Mouse (Mus musculus) hindbrain, postnatal 0 days (tissue): Measurements from ENCODE around the gene Aicda. TPM values are rescaled to one million over a fixed set of nuclear protein-coding genes. Genes with fewer than 3 reads are reported as not detected.
"Not testable (repeated sequence)": the region's sequence is repeated elsewhere in the genome, so short reads cannot be mapped to it uniquely, and the experiment has no call there.

ENCODE experiments used
- ATAC-seq: fragments of 200-750 bp; cut with Nextera tagmentation; 2 replicates; pipeline ENCODE4 v1.8.0; 2017; ENCODE audit warnings: mild to moderate bottlenecking, moderate TSS enrichment, moderate library complexity
- DNase-seq: peaks from one replicate; pipeline ENCODE4 v3.0.0-alpha.2; 2015; ENCODE audit warnings: low spot score
- H3K27ac ChIP-seq: fragments of 300-500 bp; sonication (generic); 2 replicates; pipeline ENCODE4 v1.5.1; 2014; ENCODE audit warnings: mild to moderate bottlenecking
- H3K27me3 ChIP-seq: fragments of 300-500 bp; sonication (generic); 2 replicates; pipeline ENCODE4 v1.6.1; 2014; ENCODE audit warnings: low read length, mixed read lengths; ENCODE audit not compliant: insufficient read depth
- H3K36me3 ChIP-seq: fragments of 300-500 bp; sonication (generic); 2 replicates; pipeline ENCODE4 v1.6.1; 2014; ENCODE audit warnings: low read length, mixed read lengths; ENCODE audit not compliant: insufficient read depth
- H3K4me1 ChIP-seq: fragments of 300-500 bp; sonication (generic); 2 replicates; pipeline ENCODE4 v1.6.1; 2014; ENCODE audit warnings: antibody characterized with exemption, low read length, mixed read lengths; ENCODE audit not compliant: insufficient read depth
- H3K4me2 ChIP-seq: fragments of 300-500 bp; sonication (generic); 2 replicates; pipeline ENCODE4 v1.6.1; 2014; ENCODE audit warnings: low read depth, mild to moderate bottlenecking, low read length, moderate library complexity, mixed read lengths
- H3K4me3 ChIP-seq: fragments of 300-500 bp; sonication (generic); 2 replicates; pipeline ENCODE4 v1.5.1; 2014; ENCODE audit warnings: low read length
- H3K9ac ChIP-seq: fragments of 300-500 bp; sonication (generic); replicated peaks from 2 replicates; pipeline ENCODE4 v1.6.1; 2014; ENCODE audit warnings: mild to moderate bottlenecking, low read length, moderate library complexity, mixed read lengths
- H3K9me3 ChIP-seq: fragments of 300-500 bp; sonication (generic); 2 replicates; pipeline ENCODE4 v1.6.1; 2016; ENCODE audit warnings: low read length, mixed read lengths
- CTCF ChIP-seq: IDR thresholded peaks from 2 replicates; pipeline ENCODE4 v1.5.1; 2016; ENCODE audit warnings: antibody characterized with exemption, control low read depth, low read depth
- WGBS: fragments of 180-500 bp; shearing (Covaris S2); extraction: QIAGEN DNeasy Blood & Tissue Kit; methylation state at CpG from one replicate; pipeline ENCODE4 v1.1.7; 2014; 5-methylcytosine and 5-hydroxymethylcytosine counted together
- polyA plus RNA-seq: library from polyadenylated mRNA; unstranded; fragments of >200 nt; fragmentation: Nextera tagmentation; extraction: Ambion mirVana; gene quantifications from 2 replicates; pipeline ENCODE4 v1.2.1, GENCODE M21; 2015
- total RNA-seq: library from RNA; depleted of rRNA; stranded (reverse); fragments of >200 nt; gene quantifications from 2 replicates; pipeline ENCODE4 v1.2.3, GENCODE M21; 2014

Aicda gene
- total and polyA plus RNA-seq, 2 experiments from 2014 or later = 0.38 to 1.9 TPM

DNA sequence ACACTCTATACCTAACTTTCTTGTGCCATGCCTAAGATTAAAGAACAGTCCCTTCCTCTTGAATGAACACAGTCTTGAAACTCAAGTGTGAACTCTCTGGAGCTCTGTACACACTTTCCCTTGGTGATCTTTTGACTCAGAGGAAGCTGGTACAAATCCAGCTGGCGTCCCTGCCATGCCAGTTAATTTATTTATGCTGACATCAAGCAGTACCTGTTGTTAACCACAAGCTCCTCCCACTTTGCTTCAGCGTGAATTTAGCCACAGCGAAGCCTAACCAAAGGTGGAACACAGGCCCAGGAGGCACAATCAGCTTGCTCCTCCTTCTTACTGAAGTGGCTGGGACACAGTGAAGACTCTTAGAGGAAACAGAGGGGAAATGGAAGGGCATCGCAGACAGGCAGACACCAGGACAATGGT, 20.7 kb upstream of the Aicda start:
- DNase-seq (peak; percentile 26), ATAC-seq (0 out of 2 replicates have a peak, but pooled peaks have one; percentile 21)
- Histone ChIP-seq H3K4me2 (peak overlapping the region; percentile 36), H3K27me3 (no peaks in the 10 kb centered on the region), H3K27ac (no peak overlapping the region), H3K4me3 (no peak overlapping the region), H3K9ac (no peak overlapping the region; the same call in 1 of the 2 replicates), H3K4me1 (no peaks in the 10 kb centered on the region), H3K36me3 (no peaks in the 10 kb centered on the region), H3K9me3 (no peaks in the 10 kb centered on the region)
- 6% methylated on average over 4 of the region's 4 CpGs for WGBS
- no peak for TF ChIP-seq CTCF

GRCm38 (mm10) chr6:122534032-122534431, 19.6 kb upstream of the Aicda start:
- ATAC-seq (no peak), DNase-seq (no peak)
- Histone ChIP-seq H3K9me3 (no peaks in the 10 kb centered on the region), H3K4me3 (no peak overlapping the region), H3K9ac (no peak overlapping the region), H3K27ac (no peak overlapping the region), H3K4me1 (no peaks in the 10 kb centered on the region), H3K4me2 (no peak overlapping the region), H3K27me3 (no peaks in the 10 kb centered on the region), H3K36me3 (no peaks in the 10 kb centered on the region)
- TF ChIP-seq CTCF = no peak
- 18% methylated on average over 3 of the region's 3 CpGs for WGBS

GRCm38 (mm10) chr6:122539564-122539963, 14.0 kb upstream of the Aicda start:
- no peak for DNase-seq

DNA sequence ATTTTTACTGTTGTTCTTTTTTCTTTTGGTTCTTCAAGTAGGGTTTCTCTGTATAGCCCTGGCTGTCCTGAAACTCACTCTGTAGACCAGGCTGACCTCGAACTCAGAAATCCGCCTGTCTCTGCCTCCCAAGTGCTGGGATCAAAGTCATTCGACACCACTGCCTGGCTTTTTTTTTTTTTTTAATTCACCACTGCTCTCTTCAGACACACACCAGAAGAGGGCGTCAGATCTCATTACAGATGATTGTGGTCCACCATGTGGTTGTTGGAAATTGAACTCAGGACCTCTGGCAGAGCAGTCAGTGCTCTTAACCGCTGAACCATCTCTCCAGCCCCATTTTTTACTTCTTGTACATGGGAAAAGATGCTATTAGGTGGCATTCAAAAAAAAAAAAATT, 11.1 kb upstream of the Aicda start:
- ATAC-seq, H3K9ac ChIP-seq: not testable (repeated sequence)
- WGBS = 82% methylated on average over 5 of the region's 5 CpGs

More at GRCm38 (mm10) chr6:122539564-122539963, 14.0 kb upstream of the Aicda start:
- H3K9me3 ChIP-seq = no peaks in the 10 kb centered on the region
- no peaks in the 10 kb centered on the region for H3K4me1 ChIP-seq
- no peak overlapping the region for H3K4me3 ChIP-seq
- H3K27me3 ChIP-seq = no peaks in the 10 kb centered on the region
- 63% methylated on average over 9 of the region's 9 CpGs for WGBS
- H3K27ac ChIP-seq = no peak overlapping the region
- no peak for TF ChIP-seq CTCF
- no peak overlapping the region for H3K9ac ChIP-seq
- H3K36me3 ChIP-seq = no peaks in the 10 kb centered on the region
- ATAC-seq = no peak
- no peak overlapping the region for H3K4me2 ChIP-seq

DNA sequence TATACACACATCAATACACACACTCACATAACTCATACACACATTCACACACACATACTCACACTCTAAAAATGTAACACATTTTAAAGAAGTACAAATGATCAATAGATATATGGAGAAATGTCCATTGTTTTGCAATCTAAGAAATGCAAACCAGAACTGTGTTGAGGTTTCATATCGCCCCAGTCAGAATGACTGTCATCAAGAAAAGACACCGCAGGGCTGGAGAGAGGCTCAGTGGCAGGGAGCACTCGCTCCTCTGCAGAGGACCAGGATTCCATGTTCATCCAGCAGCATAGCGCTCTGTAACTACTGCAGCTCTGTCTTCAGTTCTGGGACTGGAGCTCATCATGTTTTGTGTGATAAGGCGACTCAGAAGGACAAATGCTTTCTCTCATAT, 10.0 kb upstream of the Aicda start:
- DNase-seq = no peak
- H3K9me3 ChIP-seq = no peaks in the 10 kb centered on the region
- no peak overlapping the region for H3K9ac ChIP-seq
- no peaks in the 10 kb centered on the region for H3K4me1 ChIP-seq
- no peak overlapping the region for H3K4me2 ChIP-seq
- WGBS = 86% methylated on average over 5 of the region's 5 CpGs
- ATAC-seq = no peak
- TF ChIP-seq CTCF = no peak
- H3K27ac ChIP-seq = no peak overlapping the region
- H3K36me3 ChIP-seq = no peaks in the 10 kb centered on the region
- no peaks in the 10 kb centered on the region for H3K27me3 ChIP-seq
- H3K4me3 ChIP-seq = no peak overlapping the region

More for the DNA sequence above, 11.1 kb upstream of the Aicda start:
- not testable (repeated sequence) for H3K4me1 ChIP-seq, H3K27me3 ChIP-seq, H3K27ac ChIP-seq, H3K36me3 ChIP-seq, H3K4me2 ChIP-seq, DNase-seq, H3K9me3 ChIP-seq, H3K4me3 ChIP-seq

- no peaks in the 10 kb centered on the region for H3K4me1 ChIP-seq
- no peak overlapping the region for H3K9ac ChIP-seq
- no peaks in the 10 kb centered on the region for H3K36me3 ChIP-seq
- ATAC-seq (no peak; the same call in 1 of the 2 replicates), DNase-seq (no peak)
- H3K4me2 ChIP-seq = no peak overlapping the region
- no peak overlapping the region for H3K4me3 ChIP-seq
- no peak for TF ChIP-seq CTCF
- H3K27me3 ChIP-seq = no peaks in the 10 kb centered on the region
- WGBS = 89% methylated on average over 1 of the region's 1 CpGs
- no peak overlapping the region for H3K27ac ChIP-seq
- H3K9me3 ChIP-seq = no peaks in the 10 kb centered on the region
Measured at GRCm38 (mm10) chr6:122544672-122545071, 8.9 kb upstream of the Aicda start.

DNA sequence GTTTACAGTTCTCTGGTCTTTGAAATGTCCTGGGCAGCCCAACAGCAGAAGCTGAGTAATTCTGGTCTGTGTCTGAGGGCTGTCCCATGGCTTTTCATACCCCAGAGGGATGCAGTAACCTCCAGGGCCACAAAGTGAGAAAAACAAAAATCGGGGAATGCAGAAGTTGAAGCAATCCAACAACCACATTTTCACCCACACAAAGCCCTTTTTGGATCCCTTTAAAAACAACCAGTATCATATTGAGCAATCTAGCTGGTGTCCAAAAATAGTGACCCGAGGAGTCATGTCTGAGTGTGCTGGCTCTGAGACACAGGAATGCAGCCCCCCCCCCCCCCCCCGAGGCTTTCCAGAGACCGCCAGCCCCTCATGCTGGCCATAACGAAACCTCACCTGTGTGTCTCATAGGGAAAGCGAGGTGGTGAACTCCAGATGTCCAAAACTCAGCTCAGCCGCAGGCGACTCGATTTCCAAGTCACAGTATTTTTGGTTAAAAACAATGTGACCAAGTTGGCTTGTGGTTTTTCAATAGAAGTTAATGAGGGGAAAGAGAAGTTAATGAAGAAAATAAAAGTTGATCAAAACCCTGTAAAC, 8.2 kb upstream of the Aicda start:
- 82% methylated on average over 9 of the region's 9 CpGs for WGBS
- no peak overlapping the region for H3K27ac ChIP-seq
- H3K4me1 ChIP-seq = no peaks in the 10 kb centered on the region
- no peak overlapping the region for H3K4me3 ChIP-seq
- ATAC-seq = no peak
- no peak overlapping the region for H3K4me2 ChIP-seq
- no peak for DNase-seq
- no peak overlapping the region for H3K9ac ChIP-seq
- no peaks in the 10 kb centered on the region for H3K9me3 ChIP-seq
- H3K36me3 ChIP-seq = no peaks in the 10 kb centered on the region
- no peak for TF ChIP-seq CTCF
- no peaks in the 10 kb centered on the region for H3K27me3 ChIP-seq
